Mouse (Mus musculus) c-Kit-positive CD71-positive TER-119-negative erythroid progenitor cells, embryonic 14.5 days (primary cell): ENCODE data around the gene Ppil6.

Source experiments
- DNase-seq: peaks from one replicate; pipeline ENCODE4 v3.0.0-alpha.2; 2013; ENCODE audit warnings: low read depth

Ppil6 gene

DNA sequence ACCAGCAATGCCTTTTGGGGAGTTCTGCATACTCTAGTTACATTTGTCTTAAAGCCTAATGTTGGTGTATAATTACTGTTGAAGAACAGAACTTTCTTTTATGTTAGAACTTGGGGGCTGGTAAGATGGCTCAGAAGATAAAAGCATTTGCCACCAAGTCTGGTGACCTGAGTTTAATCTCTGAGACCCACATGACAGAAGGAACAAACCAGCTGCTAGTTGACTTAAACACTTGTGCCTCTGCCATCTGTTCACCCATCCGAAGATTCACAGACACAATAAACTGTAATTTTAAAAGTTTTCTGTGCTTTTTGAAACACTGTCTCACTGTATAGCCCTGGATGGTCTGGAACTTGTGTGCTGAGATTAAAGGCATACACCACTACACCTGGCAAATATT is 35.5 kb downstream of the Ppil6 start:
- no peak for DNase-seq

DNA sequence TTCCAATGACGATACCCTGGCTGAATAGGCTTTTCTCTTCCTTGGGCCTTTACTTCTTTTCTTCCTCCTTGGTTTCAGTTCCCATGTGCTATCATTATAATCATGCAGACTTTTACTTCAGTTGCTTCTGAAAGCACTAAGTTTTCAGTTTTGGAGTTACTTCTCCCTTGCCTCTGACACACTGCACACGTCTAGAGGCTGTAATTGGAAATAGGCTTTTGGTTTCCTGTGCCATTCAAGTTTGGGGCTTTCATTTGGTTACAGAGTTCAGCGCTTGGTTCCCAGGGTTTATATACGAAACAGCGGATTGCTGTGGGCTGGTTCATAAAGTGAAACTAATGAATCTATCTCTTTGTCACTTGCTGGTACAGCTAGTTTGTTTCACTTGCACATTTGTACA is 39.7 kb downstream of the Ppil6 start:
- DNase-seq: no peak

- no peak for DNase-seq
Measured at GRCm38 (mm10) chr10:41535991-41536390, 45.8 kb downstream of the Ppil6 start.

GRCm38 (mm10) chr10:41536714-41537113 is 46.5 kb downstream of the Ppil6 start:
- no peak for DNase-seq

- DNase-seq: no peak
Measured at GRCm38 (mm10) chr10:41537226-41537982, 47.2 kb downstream of the Ppil6 start.

- no peak for DNase-seq
Measured at GRCm38 (mm10) chr10:41537983-41538330, 47.7 kb downstream of the Ppil6 start.

DNA sequence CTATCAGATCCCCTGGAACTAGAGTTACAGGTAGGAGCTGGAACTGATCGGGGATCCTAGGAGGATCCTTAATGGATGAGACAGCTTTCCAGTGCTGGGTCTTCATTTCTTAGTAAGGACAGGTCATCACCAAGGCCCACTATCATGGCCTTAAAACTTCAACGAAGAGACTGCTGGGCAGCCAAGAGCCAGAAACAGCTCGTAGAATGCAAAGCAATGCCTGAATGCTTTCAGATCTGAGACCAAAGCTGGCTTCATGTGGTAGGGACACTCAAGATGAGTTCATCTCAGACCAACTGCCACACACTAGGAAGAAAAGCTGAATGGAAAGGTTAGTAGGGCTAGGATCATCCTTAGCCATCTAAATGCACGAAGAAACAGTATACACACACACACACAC is 48.7 kb downstream of the Ppil6 start:
- DNase-seq: no peak

DNA sequence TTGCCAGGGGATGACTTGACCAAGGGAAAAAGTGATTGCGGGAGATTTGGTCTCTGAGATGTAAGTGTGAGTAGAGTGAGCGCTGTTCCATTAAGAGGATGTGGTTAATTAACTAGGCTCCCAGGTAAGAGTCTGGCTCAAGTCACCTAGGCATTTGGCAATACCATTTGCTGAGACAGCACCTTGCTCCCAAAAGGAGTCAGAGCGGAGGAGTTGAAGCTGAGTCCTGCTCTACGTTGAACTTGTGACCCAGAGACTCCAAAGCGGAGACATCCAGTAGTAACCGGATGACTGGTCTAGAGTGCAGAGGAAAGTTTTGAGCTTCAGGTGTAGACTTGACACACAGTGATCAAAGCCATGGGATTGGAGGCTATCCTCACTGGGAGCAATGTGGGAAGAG is 51.8 kb downstream of the Ppil6 start:
- no peak for DNase-seq

DNA sequence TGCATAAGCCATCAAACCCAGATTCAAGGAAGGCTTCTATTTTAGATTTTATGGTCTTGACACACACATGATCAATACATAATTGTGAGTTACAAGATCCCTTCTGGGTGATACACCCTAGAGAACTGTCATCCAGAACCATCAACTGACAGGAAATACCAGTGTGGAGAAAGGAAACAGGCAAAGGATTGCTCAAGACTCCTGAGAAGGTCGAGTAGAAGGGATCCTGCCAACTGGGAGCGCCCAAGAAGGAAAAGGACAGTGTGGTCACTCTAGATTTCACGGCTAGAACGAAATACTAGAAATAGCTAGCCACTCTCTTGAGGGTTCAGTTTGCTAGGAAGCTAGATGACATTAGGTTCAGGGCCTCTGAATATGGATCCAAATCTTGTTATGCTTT is 53.2 kb downstream of the Ppil6 start:
- DNase-seq: no peak

- DNase-seq: no peak
Measured at GRCm38 (mm10) chr10:41543844-41544243, 53.6 kb downstream of the Ppil6 start.

DNA sequence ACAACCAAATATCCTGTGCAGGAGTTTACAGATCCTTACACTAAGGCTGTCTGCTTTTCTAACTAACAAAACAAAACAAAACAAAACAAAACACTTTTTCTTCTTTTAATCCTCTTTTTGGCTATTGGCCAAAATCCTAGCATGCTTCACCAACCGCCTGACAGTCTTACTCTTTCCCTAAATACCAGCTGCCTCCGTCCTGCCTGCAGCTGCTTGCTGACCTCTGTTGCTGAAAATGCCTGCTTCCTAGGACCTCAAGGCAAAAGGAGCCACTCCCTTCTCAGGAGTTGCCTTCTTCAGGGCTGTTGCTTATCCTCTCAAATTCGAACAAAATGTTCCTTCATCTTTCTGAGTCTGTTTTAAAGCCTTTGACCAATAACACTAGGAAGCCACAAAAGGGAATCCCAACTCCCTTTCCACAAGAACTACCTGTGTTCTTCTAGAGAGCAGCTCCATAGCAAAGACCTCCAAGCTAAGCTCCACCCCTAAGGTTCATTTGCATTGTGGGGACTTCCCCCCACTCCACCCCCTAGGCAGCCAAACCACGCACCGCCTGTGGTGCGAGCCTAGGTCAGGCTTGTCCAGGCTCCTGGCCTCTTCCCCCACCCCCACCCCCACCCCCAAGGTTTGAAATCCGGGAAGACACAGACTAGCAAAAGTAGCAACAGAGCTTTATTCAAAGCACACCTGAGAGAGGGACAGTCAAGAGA is 54.4 kb downstream of the Ppil6 start:
- DNase-seq: no peak

- DNase-seq: no peak
Measured at GRCm38 (mm10) chr10:41545224-41545755, 55.1 kb downstream of the Ppil6 start.

GRCm38 (mm10) chr10:41546396-41547165 is 56.3 kb downstream of the Ppil6 start:
- DNase-seq: no peak

- DNase-seq: no peak
Measured at GRCm38 (mm10) chr10:41550711-41551110, 60.5 kb downstream of the Ppil6 start.

- no peak for DNase-seq
Measured at GRCm38 (mm10) chr10:41552319-41552718, 62.1 kb downstream of the Ppil6 start.

- DNase-seq: no peak
Measured at GRCm38 (mm10) chr10:41552847-41553589, 62.8 kb downstream of the Ppil6 start.

DNA sequence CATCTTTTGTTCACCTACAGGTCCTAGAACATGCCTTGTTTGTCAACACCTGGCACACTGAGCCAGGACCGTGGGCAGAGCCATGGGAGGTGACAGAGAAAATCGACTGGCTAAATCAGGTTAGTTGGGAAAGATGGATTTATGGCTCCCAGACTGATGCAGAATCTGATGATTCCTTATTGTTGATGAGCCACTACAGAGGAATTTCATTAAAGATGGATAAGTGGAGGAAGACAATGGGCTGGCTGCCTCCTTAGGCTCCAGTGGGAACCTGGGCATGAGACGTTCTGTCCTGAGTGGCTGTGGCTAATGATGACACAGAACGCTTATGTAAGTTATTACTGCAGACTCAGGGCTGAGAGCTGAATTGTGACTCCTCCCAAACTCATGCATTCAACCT is 63.5 kb downstream of the Ppil6 start:
- DNase-seq: no peak

DNA sequence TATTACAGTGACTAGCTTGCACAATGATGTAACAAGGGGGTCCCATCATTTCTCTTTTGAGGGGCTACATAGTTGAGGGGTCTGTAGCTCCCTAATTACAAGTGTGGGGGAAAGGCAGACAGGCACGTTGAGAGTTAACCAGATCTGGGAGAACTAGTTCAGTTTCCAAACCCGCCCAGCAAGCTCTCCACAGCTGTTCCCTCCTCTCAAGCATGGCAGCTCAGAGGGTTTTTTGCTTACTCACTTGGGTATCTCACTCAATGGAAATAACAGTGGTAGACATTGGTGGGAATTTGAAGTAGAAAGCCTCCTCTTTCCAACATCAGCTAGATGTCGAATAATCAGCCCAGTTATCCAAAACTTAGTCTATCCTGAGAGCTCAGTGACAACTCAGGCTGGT is 64.8 kb downstream of the Ppil6 start:
- DNase-seq: no peak

- DNase-seq: no peak
Measured at GRCm38 (mm10) chr10:41558401-41558800, 68.2 kb downstream of the Ppil6 start.

- DNase-seq: no peak
Measured at GRCm38 (mm10) chr10:41561701-41562395, 71.6 kb downstream of the Ppil6 start.
